Mouse (Mus musculus) G1E (cell line): ENCODE results near the gene Oaz3.

Experiments used
- CTCF ChIP-seq: IDR thresholded peaks from 2 replicates; pipeline ENCODE4 v1.5.1; 2012; ENCODE audit warnings: low read depth, low read length, inconsistent platforms, mixed read lengths
- POLR2AphosphoS5 ChIP-seq: IDR thresholded peaks from 2 replicates; pipeline ENCODE4 v1.6.1; 2012; ENCODE audit warnings: low read depth, low read length, inconsistent platforms; ENCODE audit not compliant: insufficient replicate concordance
- TAL1 ChIP-seq: conservative IDR thresholded peaks from 2 replicates; pipeline ENCODE4 v1.6.1; 2012; ENCODE audit warnings: low read depth, low read length, inconsistent platforms, mixed read lengths

- TF ChIP-seq CTCF = no peak
- no peak for TF ChIP-seq TAL1
- no peak for TF ChIP-seq POLR2AphosphoS5
These were observed 16.1 kb upstream of the Oaz3 start for GRCm38 (mm10) chr3:94459834-94460233.
